Mouse (Mus musculus): ENCODE results near the gene Cacna1b. TPM values are rescaled to one million over a fixed set of nuclear protein-coding genes. Genes with fewer than 3 reads are reported as not detected.

Gene Cacna1b
- polyA plus RNA-seq, 1 experiment, result 0.01 TPM

DNA sequence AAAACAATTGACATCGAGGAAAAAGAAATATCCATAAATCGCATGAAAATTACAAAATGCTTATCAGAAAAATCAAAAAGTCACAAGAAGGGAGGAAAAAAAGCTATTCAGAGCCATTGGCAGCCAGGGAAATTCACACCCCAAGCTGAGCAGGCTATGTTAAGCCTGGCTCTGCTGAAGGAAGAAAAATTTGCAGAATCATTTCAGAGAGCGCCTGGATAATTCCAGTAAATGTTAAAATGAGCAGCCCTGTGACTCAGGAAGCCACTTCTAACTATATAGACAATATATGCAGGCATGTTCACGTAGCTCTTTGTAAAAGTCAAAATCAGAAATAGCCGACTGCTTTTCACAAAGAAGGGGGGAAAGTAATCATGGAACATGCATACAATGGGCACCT, 23.3 kb downstream of the Cacna1b start:
- Histone ChIP-seq H3K4me3 (replicated peaks) (no peak overlapping the region), H3K9me3 (ENCODE audit: control insufficient read depth, low read length) (no peaks in the 10 kb centered on the region), H3K27me3 (ENCODE audit: control insufficient read depth) (no peaks in the 10 kb centered on the region), H3K4me1 (ENCODE audit: control insufficient read depth) (no peaks in the 10 kb centered on the region), H3K36me3 (ENCODE audit: control insufficient read depth) (no peaks in the 10 kb centered on the region)
- TF ChIP-seq GATA1 (IDR thresholded peaks at IDR 0.05; ENCODE audit: low read length) (no peak), TAL1 (IDR thresholded peaks at IDR 0.05; ENCODE audit: low read length) (no peak)

GRCm38 (mm10) chr2:24733157-24733556, 29.8 kb downstream of the Cacna1b start:
- Histone ChIP-seq H3K9me3 (ENCODE audit: control insufficient read depth, low read length) (no peaks in the 10 kb centered on the region), H3K4me3 (replicated peaks) (no peak overlapping the region), H3K4me1 (ENCODE audit: control insufficient read depth) (no peaks in the 10 kb centered on the region), H3K27me3 (ENCODE audit: control insufficient read depth) (no peaks in the 10 kb centered on the region), H3K36me3 (ENCODE audit: control insufficient read depth) (no peaks in the 10 kb centered on the region)
- no peak for TF ChIP-seq TAL1 (IDR thresholded peaks at IDR 0.05; ENCODE audit: low read length)
- TF ChIP-seq GATA1 (IDR thresholded peaks at IDR 0.05; ENCODE audit: low read length), result no peak

- no peaks in the 10 kb centered on the region for H3K36me3 ChIP-seq (ENCODE audit: control insufficient read depth)
- TF ChIP-seq GATA1 (IDR thresholded peaks at IDR 0.05; ENCODE audit: low read length) (no peak), TAL1 (IDR thresholded peaks at IDR 0.05; ENCODE audit: low read length) (no peak)
- no peaks in the 10 kb centered on the region for H3K9me3 ChIP-seq (ENCODE audit: control insufficient read depth, low read length)
- no peaks in the 10 kb centered on the region for H3K4me1 ChIP-seq (ENCODE audit: control insufficient read depth)
- no peaks in the 10 kb centered on the region for H3K27me3 ChIP-seq (ENCODE audit: control insufficient read depth)
- no peak overlapping the region for H3K4me3 ChIP-seq (replicated peaks)
Measured at GRCm38 (mm10) chr2:24725865-24726264, 37.1 kb downstream of the Cacna1b start.

DNA sequence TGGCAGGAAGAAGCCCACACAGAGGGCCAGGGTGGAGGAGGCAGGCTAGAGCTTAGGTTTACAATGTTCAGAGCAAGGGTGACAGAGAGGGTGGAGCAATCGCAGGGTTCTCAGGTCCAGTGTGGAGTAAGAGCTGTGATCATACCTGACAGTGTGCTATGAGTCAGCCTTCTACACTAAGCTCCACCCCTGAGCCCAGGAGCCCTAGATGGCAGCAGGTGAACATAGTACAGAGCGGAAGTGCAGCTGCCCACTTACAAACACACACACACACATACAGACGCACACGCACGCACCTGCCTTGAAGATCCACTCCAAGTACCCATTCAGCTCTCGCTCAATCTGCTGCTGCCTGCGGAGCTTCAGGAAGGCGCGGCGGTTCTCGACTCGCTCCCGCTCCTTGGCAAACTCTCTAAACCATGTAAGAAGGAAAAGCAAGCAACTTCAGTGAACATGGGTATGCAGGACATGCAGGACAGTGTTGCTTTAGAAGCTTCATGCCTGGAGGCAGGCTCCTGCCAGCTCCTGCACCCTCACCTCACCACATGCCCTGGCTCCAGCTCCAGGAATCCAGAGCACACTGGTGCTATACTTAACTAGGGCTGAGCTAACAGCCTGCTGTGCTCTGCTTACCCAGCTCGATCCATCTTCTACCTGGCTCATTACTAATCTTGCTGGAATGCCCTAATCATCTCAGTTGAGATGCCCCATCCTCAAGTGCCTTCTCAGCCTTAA, 43.1 kb downstream of the Cacna1b start:
- no peaks in the 10 kb centered on the region for H3K4me1 ChIP-seq (ENCODE audit: control insufficient read depth)
- no peaks in the 10 kb centered on the region for H3K36me3 ChIP-seq (ENCODE audit: control insufficient read depth)
- TF ChIP-seq GATA1 (IDR thresholded peaks at IDR 0.05; ENCODE audit: low read length) (no peak), TAL1 (IDR thresholded peaks at IDR 0.05; ENCODE audit: low read length) (no peak)
- H3K27me3 ChIP-seq (ENCODE audit: control insufficient read depth), result no peaks in the 10 kb centered on the region
- H3K4me3 ChIP-seq (replicated peaks), result no peak overlapping the region
- no peaks in the 10 kb centered on the region for H3K9me3 ChIP-seq (ENCODE audit: control insufficient read depth, low read length)

- no peaks in the 10 kb centered on the region for H3K4me1 ChIP-seq (ENCODE audit: control insufficient read depth)
- H3K36me3 ChIP-seq (ENCODE audit: control insufficient read depth), result no peaks in the 10 kb centered on the region
- H3K27me3 ChIP-seq (ENCODE audit: control insufficient read depth), result no peaks in the 10 kb centered on the region
- no peak for TF ChIP-seq GATA1 (IDR thresholded peaks at IDR 0.05; ENCODE audit: low read length)
- no peak for TF ChIP-seq TAL1 (IDR thresholded peaks at IDR 0.05; ENCODE audit: low read length)
- no peak overlapping the region for H3K4me3 ChIP-seq (replicated peaks)
- H3K9me3 ChIP-seq (ENCODE audit: control insufficient read depth, low read length), result no peaks in the 10 kb centered on the region
Measured at GRCm38 (mm10) chr2:24718906-24719305, 44.0 kb downstream of the Cacna1b start.

DNA sequence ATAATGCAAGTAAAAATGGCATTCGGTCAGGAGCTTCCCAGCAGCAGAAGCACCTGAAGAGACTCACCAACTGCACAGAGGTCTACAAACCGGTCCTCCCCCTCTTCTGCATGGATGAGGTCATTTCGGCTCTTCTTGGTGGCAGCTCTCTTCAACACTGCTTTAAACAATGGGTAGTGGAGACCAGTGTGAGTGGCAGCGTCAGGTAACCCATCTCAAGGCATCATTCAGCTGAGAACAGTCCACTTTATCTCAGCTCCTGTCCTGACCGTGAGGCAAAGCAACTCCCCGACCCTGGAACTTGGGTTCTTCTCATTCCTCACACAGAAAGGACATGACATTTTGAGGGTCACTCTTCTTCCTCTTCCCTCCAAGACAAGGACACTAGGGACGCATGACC, 45.0 kb downstream of the Cacna1b start:
- H3K36me3 ChIP-seq (ENCODE audit: control insufficient read depth), result no peaks in the 10 kb centered on the region
- no peaks in the 10 kb centered on the region for H3K9me3 ChIP-seq (ENCODE audit: control insufficient read depth, low read length)
- H3K4me3 ChIP-seq (replicated peaks), result no peak overlapping the region
- H3K4me1 ChIP-seq (ENCODE audit: control insufficient read depth), result no peaks in the 10 kb centered on the region
- TF ChIP-seq TAL1 (IDR thresholded peaks at IDR 0.05; ENCODE audit: low read length) (no peak), GATA1 (IDR thresholded peaks at IDR 0.05; ENCODE audit: low read length) (no peak)
- H3K27me3 ChIP-seq (ENCODE audit: control insufficient read depth), result no peaks in the 10 kb centered on the region

- Histone ChIP-seq H3K36me3 (ENCODE audit: control insufficient read depth) (no peaks in the 10 kb centered on the region), H3K9me3 (ENCODE audit: control insufficient read depth, low read length) (no peaks in the 10 kb centered on the region), H3K4me3 (replicated peaks) (no peak overlapping the region), H3K4me1 (ENCODE audit: control insufficient read depth) (no peaks in the 10 kb centered on the region), H3K27me3 (ENCODE audit: control insufficient read depth) (no peaks in the 10 kb centered on the region)
- TF ChIP-seq GATA1 (IDR thresholded peaks at IDR 0.05; ENCODE audit: low read length), result no peak
- TF ChIP-seq TAL1 (IDR thresholded peaks at IDR 0.05; ENCODE audit: low read length), result no peak
Measured at GRCm38 (mm10) chr2:24717461-24717860, 45.5 kb downstream of the Cacna1b start.

DNA sequence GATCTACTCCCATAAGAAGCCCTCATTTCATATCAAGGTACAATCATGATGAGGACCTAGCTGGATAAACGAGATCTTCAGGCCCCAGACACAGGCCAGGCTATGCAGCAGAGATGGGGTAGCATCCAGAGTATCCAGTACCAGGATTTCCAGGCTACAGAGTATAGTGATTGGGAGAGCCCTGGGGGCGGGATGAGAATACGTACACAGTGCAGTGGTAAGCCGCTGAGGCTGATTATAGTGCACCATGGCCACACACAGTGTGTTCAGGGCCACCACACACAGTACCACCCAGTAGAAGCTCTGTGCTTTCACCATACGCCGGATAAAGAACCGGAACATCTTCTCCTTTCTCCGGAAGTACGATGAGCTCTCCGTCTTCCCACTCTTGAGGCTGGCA, 57.0 kb downstream of the Cacna1b start:
- Histone ChIP-seq H3K27me3 (ENCODE audit: control insufficient read depth) (no peaks in the 10 kb centered on the region), H3K9me3 (ENCODE audit: control insufficient read depth, low read length) (no peaks in the 10 kb centered on the region), H3K36me3 (ENCODE audit: control insufficient read depth) (no peaks in the 10 kb centered on the region), H3K4me1 (ENCODE audit: control insufficient read depth) (no peaks in the 10 kb centered on the region), H3K4me3 (replicated peaks) (no peak overlapping the region)
- TF ChIP-seq GATA1 (IDR thresholded peaks at IDR 0.05; ENCODE audit: low read length) (no peak), TAL1 (IDR thresholded peaks at IDR 0.05; ENCODE audit: low read length) (no peak)

DNA sequence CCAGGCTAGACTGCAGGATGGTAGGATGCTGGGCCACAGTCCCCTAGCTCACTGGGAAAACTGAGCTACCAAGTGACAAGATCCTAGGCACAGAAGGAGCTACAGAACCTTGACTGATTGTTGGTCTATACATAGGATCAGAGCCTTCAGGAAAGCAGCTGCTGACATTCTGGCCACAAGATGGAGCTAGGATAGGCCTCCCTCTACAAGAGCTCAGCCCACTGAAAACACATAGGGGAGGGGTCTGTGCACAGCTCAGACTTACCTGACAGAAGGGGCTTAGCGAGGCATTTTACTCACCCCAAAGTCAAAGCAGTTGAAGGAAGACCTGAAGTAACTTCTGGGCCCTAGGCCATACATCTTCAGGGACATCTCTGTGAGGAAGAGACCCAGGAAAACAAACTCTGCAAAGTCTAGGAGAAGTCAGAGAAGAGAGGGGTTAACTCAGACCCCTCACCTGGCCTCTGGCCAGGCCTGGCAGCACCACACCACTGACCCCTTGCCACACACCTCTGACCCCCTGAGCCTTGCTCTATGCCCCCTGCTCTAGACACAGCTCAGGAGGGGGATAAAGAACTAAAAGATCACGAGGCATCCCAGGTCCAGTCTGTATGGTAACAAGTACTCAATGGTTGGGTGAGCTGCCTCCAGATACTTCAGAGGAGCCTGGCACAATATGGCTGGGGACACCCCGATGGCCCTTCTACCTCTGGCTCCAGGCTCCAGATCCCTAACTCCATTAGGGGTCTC, 60.6 kb downstream of the Cacna1b start:
- TF ChIP-seq GATA1 (IDR thresholded peaks at IDR 0.05; ENCODE audit: low read length) (no peak), TAL1 (IDR thresholded peaks at IDR 0.05; ENCODE audit: low read length) (no peak)
- no peaks in the 10 kb centered on the region for H3K9me3 ChIP-seq (ENCODE audit: control insufficient read depth, low read length)
- H3K4me1 ChIP-seq (ENCODE audit: control insufficient read depth), result no peaks in the 10 kb centered on the region
- no peaks in the 10 kb centered on the region for H3K36me3 ChIP-seq (ENCODE audit: control insufficient read depth)
- H3K4me3 ChIP-seq (replicated peaks), result no peak overlapping the region
- H3K27me3 ChIP-seq (ENCODE audit: control insufficient read depth), result no peaks in the 10 kb centered on the region

All from erythroblast, embryonic 14.5 days (primary cell).